7 mouse cellular contexts compared by ENCODE assay signal in the genomic region with DNA sequence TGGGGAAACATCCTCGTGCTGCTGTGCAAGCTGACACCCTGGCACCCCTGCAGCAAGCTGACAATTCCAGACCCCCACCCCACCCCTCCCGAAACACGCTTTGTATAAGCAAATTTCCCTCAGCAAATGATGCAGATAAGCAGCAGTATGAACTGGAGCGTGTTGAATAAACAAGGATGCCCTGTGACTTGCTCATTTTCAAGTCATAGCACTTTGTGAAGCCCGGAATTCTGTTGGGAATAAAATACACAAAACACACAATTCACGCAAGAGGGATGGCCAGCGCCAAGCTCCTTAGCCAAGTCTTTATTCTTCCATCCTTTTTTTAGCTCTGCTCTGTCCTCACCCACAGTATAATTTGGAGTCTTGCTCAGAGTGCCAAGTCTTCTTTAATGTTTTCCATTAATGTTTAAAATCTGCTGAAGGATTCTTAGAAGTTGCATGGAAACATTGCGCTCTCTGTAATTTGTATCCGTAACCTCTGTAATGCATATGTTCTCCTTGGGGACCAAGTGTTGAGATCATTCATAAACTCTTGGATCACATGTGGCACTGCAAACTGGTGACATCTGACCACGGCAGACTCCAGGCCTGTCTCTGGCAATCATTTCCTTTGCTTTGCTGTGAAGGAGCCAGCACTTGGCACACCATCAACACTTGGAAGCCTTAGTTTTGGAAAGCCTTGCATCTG.
A peak's percentile ranks its signal among the peaks of the same experiment; 100 is the strongest.
DNase-seq lines count a peak whose midpoint lies in the region.

No protein-coding gene starts in this region.

- DNase-seq in left cerebral cortex, adult 18-20 months (ENCODE audit: low spot score in 2 of 2): peak; percentile 37 to 44
- DNase-seq in left cerebral cortex, adult 11 months (ENCODE audit: low spot score): no peak
- peak; percentile 9 for DNase-seq in cerebellum, adult 9-11 months
- DNase-seq in frontal cortex, postnatal 36 days (ENCODE audit: low spot score in 2 of 2): peak; percentile 35 to 60
- DNase-seq in layer of hippocampus, postnatal 10 days (ENCODE audit: low spot score in 2 of 2): peak; percentile 55 to 69
- peak; percentile 41 for DNase-seq in right cerebral cortex, adult 18-20 months
- no peak for DNase-seq in spleen, postnatal 36 days (ENCODE audit: low spot score in 2 of 2)

Comparison
In these comparisons a context has a peak if more than half of its experiments do, and no peak if none do; other contexts are left out.
1. DNase-seq: peak in left cerebral cortex, adult 18-20 months (2 of 2), cerebellum, adult 9-11 months (single experiment), frontal cortex, postnatal 36 days (2 of 2), layer of hippocampus, postnatal 10 days (2 of 2) and right cerebral cortex, adult 18-20 months (single experiment); none in left cerebral cortex, adult 11 months (single experiment) and spleen, postnatal 36 days (0 of 2).